Mouse (Mus musculus): ENCODE measurements around the gene Maged2.

DNA sequence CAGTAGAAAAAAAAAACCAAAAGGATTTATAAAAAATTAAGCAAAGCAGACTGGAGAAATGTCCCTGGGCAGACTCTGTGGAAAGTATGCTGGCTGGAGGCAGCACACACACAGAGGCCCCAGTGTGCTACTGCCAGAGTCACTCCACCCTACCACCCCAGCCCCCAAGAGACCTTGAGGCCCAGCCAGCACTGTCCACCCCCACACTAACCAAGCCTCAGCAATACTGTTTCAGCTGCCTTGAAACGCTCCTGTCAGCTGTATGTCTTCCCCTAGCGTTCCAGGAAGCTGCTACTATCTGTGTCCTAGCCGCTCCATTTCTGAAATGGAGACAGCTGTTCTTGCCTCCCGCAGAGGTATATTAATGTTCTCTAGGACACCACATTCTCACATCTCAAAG is 16.2 kb upstream of the Maged2 start:
- TF ChIP-seq CTCF (IDR thresholded peaks at IDR 0.05; ENCODE audit: extremely low read depth, insufficient read length, insufficient replicate concordance, low read depth, low read length), result no peak
- no peak for TF ChIP-seq POLR2A (IDR thresholded peaks at IDR 0.05; ENCODE audit: low read depth, low read length)

Measured in small intestine, adult 2 months (tissue).